Comparison of ENCODE assay signal across 10 mouse cellular contexts in genomic region chr3:100422392-100423167, GRCm38 (mm10).
DNase-seq lines count a peak whose midpoint lies in the region; ATAC-seq and TF ChIP-seq lines count a peak whose summit lies in the region.
"Had no signal": no experiment of that assay in that cellular context is flagged by ENCODE, and none has a peak within 500 bp of the region (broad histone marks: within the 10 kb centered on the region; RNA-seq: fewer than 3 reads in every experiment).

No protein-coding gene starts in this region.

- 65% methylated on average over 10 of the region's 10 CpGs for WGBS in liver, embryonic 14.5 days (ENCODE audit: insufficient replicate concordance)

- no peaks in the 10 kb centered on the region for H3K27me3 ChIP-seq in liver, embryonic 14.5 days (ENCODE audit: control insufficient read depth, insufficient read depth, low read length)

- TF ChIP-seq CTCF in left cerebral cortex, adult 2 months (IDR thresholded peaks at IDR 0.05) = peak; percentile 54
- TF ChIP-seq CTCF in liver, embryonic 14.5 days (IDR thresholded peaks at IDR 0.05; ENCODE audit: low read depth) = peak; percentile 95

- H3K4me3 ChIP-seq in left cerebral cortex, adult 2 months = no peak overlapping the region
- H3K4me3 ChIP-seq in liver, embryonic 14.5 days (ENCODE audit: insufficient read depth in 1 of 2, low read depth in 2 of 2, low read length in 2 of 2) = no peak overlapping the region
- H3K4me3 ChIP-seq: erythroblast, embryonic 14.5 days had no signal

- ATAC-seq in liver, embryonic 14.5 days (ENCODE audit: insufficient read depth) = peak; percentile 73

- no peaks in the 10 kb centered on the region for H3K36me3 ChIP-seq in liver, embryonic 14.5 days (replicated peaks; ENCODE audit: control insufficient read depth, insufficient read depth, low read depth)

- intact Hi-C loops in left cerebral cortex, adult 2 months (cut with DNase I) = loop anchor here (5.0 to 10.0 kb wide), 2 partner anchors 135 to 262 kb away; partner anchors contain the start of gene Man1a2
- intact Hi-C loops in left cerebral cortex, postnatal 25 days (cut with DNase I) = loop anchor here (2.0 to 5.0 kb wide), 3 partner anchors 66 to 140 kb away; partner anchors contain the start of gene Tent5c
- intact Hi-C loops in heart, postnatal 36 days (cut with DNase I) = loop anchor here (1.0 to 5.0 kb wide), 2 partner anchors 146 to 265 kb away; partner anchors contain the start of gene Man1a2

- H3K27ac ChIP-seq in left cerebral cortex, adult 2 months = peak overlapping the region; percentile 61; the same call in 1 of the 2 replicates
- no peak overlapping the region for H3K27ac ChIP-seq in liver, embryonic 14.5 days
- H3K27ac ChIP-seq: macrophage had no signal

- H3K9me3 ChIP-seq in liver, embryonic 14.5 days (ENCODE audit: control insufficient read depth, low read length) = no peaks in the 10 kb centered on the region

- DNase-seq in left cerebral cortex, adult 2 months (ENCODE audit: extremely low spot score in 1 of 2, low spot score in 2 of 2) = no peak
- no peak for DNase-seq in left cerebral cortex, postnatal 25 days (ENCODE audit: low spot score in 2 of 2)
- DNase-seq in NIH3T3 (ENCODE audit: low read depth) = peak; percentile 68
- DNase-seq in cerebellum, postnatal 10 days = peak; percentile 72 to 84
- DNase-seq in heart, postnatal 36 days = peak; percentile 34 to 49
- DNase-seq in liver, embryonic 14.5 days (ENCODE audit: low read depth in 3 of 3, low spot score in 3 of 3) = peak; percentile 55 to 66 (median 59)
- DNase-seq in retina, postnatal 7 days (ENCODE audit: low read depth, low spot score) = peak; percentile 42
- no peak for DNase-seq in left cerebral cortex, adult 9 months (ENCODE audit: low spot score in 2 of 2)

- H3K4me1 ChIP-seq in liver, embryonic 14.5 days (replicated peaks; ENCODE audit: control insufficient read depth in 2 of 2, insufficient read depth in 2 of 2, low read length in 1 of 2) = peaks cover 10 to 15% of the 10 kb centered on the region in 2 experiments

- peak; percentile 17; the same call in 1 of the 2 replicates for TF ChIP-seq EP300 in liver, embryonic 14.5 days (IDR thresholded peaks at IDR 0.05; ENCODE audit: low read depth)

- no peak overlapping the region for H3K4me2 ChIP-seq in liver, embryonic 14.5 days (ENCODE audit: low read depth)

- no peak overlapping the region for H3K9ac ChIP-seq in liver, embryonic 14.5 days (replicated peaks)

Comparison
In these comparisons a context has a peak if more than half of its experiments do, and no peak if none do; other contexts are left out.
1. DNase-seq: peak in NIH3T3 (single experiment), cerebellum, postnatal 10 days (2 of 2), heart, postnatal 36 days (2 of 2), liver, embryonic 14.5 days (3 of 3) and retina, postnatal 7 days (single experiment); none in left cerebral cortex, adult 2 months (0 of 2), left cerebral cortex, postnatal 25 days (0 of 2) and left cerebral cortex, adult 9 months (0 of 2).